Mouse (Mus musculus) megakaryocyte, embryonic 14.5 days (primary cell): ENCODE results near the gene Parn.

Experiments used
- FLI1 ChIP-seq: IDR thresholded peaks from 2 replicates; pipeline ENCODE4 v1.6.1; 2012; ENCODE audit warnings: low read length, inconsistent platforms, mixed read lengths
- GATA1 ChIP-seq: IDR thresholded peaks from 3 replicates; pipeline ENCODE4 v1.6.1; 2012; ENCODE audit warnings: mixed read lengths, low read length, inconsistent platforms, borderline replicate concordance

DNA sequence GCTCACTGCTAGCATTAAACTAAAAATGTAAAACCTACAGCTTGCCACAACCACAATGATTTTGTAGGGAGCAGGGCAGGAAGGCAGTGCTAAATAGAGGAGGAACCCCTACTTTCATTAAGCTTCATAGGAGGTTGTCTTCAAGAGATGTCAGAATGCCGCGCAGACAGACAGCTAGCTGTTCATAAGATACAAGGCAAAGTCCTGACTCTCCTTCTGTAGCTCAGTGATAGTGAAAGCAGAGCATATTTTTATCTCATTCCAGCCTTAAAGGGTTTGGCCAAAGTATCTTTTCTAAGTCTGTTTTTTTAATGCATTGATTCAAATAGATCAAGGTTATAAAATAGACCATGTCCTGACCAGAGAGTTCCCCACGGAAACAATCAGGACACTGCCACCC, 47.8 kb downstream of the Parn start:
- no peak for TF ChIP-seq GATA1
- TF ChIP-seq FLI1 = no peak
